Mouse (Mus musculus): ENCODE results near the gene Opcml. TPM values are rescaled to one million over a fixed set of nuclear protein-coding genes. Genes with fewer than 3 reads are reported as not detected.
A peak's percentile ranks its signal among the peaks of the same experiment; 100 is the strongest.

Opcml gene
- polyA plus RNA-seq, 1 experiment: 94.7 TPM

- DNase-seq (ENCODE audit: extremely low spot score in 1 of 2, low spot score in 1 of 2): no peak
Measured at GRCm38 (mm10) chr9:28578730-28579129, 788.2 kb downstream of the Opcml start.

- no peak for DNase-seq (ENCODE audit: extremely low spot score in 1 of 2, low spot score in 1 of 2)
Measured at GRCm38 (mm10) chr9:28587253-28587652, 796.7 kb downstream of the Opcml start.

DNA sequence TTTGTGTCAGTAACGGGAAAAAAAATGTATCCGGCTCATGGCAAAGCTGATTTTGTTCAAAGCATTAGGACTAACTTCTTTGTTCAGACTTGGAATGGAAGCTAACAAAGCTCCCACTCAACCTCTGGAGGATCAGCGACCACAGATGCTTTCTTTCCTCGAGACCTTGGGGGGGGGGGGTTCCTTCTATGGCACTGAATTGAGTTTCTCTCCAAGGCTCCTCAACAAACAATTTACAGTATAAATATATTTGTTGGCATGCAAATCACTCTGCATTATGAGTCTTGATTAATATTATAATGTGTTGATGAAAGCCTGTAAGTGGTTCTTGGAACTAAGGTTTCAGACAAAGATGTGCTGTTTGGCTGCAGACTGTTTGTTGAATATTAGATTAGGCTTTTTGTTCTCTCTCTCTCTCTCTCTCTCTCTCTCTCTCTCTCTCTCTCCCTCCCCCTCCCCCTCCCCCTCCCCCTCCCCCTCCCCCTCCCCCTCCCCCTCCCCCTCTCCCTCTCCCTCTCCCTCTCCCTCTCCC, 797.3 kb downstream of the Opcml start:
- no peak for DNase-seq (ENCODE audit: extremely low spot score in 1 of 2, low spot score in 1 of 2)

DNA sequence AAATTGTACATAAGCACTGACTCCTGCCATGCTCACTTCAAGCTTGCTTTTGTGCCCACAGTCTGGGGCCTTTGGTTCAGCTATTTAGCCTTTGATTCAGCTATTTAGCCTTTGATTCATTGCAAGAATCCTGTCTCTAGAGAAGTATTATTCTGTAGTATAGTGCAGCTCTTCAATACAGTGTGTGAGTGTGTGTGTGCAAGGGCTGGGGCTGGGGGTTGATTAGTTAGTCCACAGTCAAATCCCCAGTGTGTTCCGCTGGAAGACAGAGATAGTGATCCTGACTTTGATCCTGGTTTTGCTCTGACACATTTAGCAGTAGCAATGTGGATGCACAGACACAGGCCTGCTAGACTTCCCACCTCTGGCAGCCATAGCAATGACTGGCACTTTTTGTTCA, 797.9 kb downstream of the Opcml start:
- no peak for DNase-seq (ENCODE audit: extremely low spot score in 1 of 2, low spot score in 1 of 2)

- no peak for DNase-seq (ENCODE audit: extremely low spot score in 1 of 2, low spot score in 1 of 2)
Measured at GRCm38 (mm10) chr9:28592208-28592607, 801.6 kb downstream of the Opcml start.

DNA sequence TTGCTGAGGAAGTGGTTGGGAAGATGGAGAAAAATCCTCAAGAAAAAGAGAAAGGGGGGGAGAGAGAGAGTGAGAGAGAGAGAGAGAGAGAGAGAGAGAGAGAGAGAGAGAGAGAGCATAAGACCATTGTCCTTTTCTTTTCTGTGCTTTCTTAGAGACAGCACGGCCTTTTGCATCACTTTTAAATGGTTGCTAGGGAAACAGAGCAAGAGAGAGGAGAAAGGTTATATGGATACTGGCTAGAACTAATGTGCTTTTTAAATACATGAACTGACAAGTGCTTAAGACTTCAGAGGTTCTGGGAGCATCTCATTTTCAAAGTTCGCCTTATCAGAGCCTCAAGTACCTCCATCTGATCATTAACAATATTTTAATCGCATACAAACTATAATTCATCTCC, 804.5 kb downstream of the Opcml start:
- no peak for DNase-seq (ENCODE audit: extremely low spot score in 1 of 2, low spot score in 1 of 2)

- no peak for DNase-seq (ENCODE audit: extremely low spot score in 1 of 2, low spot score in 1 of 2)
Measured at GRCm38 (mm10) chr9:28605561-28605960, 815.0 kb downstream of the Opcml start.

DNA sequence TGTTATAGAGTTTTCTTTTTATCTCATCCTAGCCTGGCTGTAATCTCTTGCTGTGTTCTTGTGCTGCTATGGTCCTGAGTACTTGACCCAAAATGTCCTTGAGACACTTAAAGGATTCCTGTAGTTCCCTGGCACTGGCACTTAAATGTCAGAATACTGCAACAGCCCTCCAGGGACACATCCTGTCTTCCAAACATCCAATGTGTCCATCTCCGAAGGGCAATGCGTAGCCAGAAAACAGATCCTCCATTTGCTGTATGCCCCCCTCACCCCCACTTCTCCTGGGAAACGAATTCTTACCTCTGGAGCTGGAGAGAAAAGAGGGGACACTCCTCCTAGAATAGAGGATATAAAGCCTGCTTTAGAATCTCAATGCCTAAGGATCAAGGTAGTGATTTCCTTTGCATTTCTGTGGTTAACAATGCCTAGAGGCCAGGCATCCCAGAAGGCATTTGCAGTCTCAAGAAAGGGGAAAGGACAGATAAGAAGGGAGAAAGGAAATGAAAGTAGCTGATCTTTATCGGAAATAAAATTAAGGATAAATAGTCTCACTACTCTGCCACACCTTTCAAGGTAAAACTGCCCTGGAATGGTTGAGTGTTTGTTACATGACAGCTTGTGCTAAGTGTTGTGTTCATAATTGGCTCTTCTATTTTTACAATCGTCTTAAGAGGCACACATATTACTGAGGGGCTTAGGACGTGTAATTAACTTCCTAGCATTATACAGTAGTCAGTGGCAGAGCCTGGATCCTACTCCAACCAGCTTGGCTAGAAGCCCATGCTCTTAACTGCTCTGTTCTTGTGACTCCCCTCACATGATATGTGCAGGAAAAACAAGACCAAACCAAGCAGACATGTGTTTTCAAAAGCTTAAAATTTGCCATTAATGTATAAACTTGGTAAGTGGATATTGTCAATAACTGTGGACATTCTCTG, 823.4 kb downstream of the Opcml start:
- no peak for DNase-seq (ENCODE audit: extremely low spot score in 1 of 2, low spot score in 1 of 2)

- DNase-seq (ENCODE audit: extremely low spot score in 1 of 2, low spot score in 1 of 2): no peak
Measured at GRCm38 (mm10) chr9:28615447-28615846, 824.9 kb downstream of the Opcml start.

DNA sequence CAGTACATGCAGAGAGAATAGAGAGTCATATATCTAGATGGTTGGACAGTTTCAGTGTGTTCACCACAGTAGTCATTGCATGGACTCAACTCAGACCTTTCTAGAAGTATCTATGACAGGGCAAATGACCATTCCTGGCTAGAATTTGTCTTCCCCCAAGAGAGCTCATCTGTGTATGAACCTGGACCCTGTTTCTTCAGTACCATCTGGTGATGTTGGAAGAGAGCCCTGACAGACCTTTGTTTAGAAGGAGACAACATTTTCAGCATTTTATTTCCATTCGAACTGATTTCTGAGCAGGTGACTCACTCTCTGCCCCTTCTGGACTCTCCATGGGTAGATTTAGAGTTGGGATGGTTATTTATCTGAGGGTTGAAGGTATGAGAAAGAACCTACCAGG, 827.1 kb downstream of the Opcml start:
- DNase-seq (ENCODE audit: extremely low spot score in 1 of 2, low spot score in 1 of 2): no peak

- peak; percentile 20 to 50 for DNase-seq (ENCODE audit: extremely low spot score in 1 of 2, low spot score in 1 of 2)
Measured at GRCm38 (mm10) chr9:28618186-28618892, 827.8 kb downstream of the Opcml start.

GRCm38 (mm10) chr9:28621939-28622338, 831.4 kb downstream of the Opcml start:
- no peak for DNase-seq (ENCODE audit: extremely low spot score in 1 of 2, low spot score in 1 of 2)

- DNase-seq (ENCODE audit: extremely low spot score in 1 of 2, low spot score in 1 of 2): no peak
Measured at GRCm38 (mm10) chr9:28624870-28625269, 834.3 kb downstream of the Opcml start.

- DNase-seq (ENCODE audit: extremely low spot score in 1 of 2, low spot score in 1 of 2): no peak
Measured at GRCm38 (mm10) chr9:28642766-28643165, 852.2 kb downstream of the Opcml start.

- no peak for DNase-seq (ENCODE audit: extremely low spot score in 1 of 2, low spot score in 1 of 2)
Measured at GRCm38 (mm10) chr9:28644063-28644462, 853.5 kb downstream of the Opcml start.

- no peak for DNase-seq (ENCODE audit: extremely low spot score in 1 of 2, low spot score in 1 of 2)
Measured at GRCm38 (mm10) chr9:28650089-28650488, 859.5 kb downstream of the Opcml start.

GRCm38 (mm10) chr9:28659996-28660395, 869.4 kb downstream of the Opcml start:
- DNase-seq (ENCODE audit: extremely low spot score in 1 of 2, low spot score in 1 of 2): peak in 1 of 2 experiments; percentile 51

- peak; percentile 88 to 90 for DNase-seq (ENCODE audit: extremely low spot score in 1 of 2, low spot score in 1 of 2)
Measured at GRCm38 (mm10) chr9:28662882-28663281, 872.3 kb downstream of the Opcml start.

DNA sequence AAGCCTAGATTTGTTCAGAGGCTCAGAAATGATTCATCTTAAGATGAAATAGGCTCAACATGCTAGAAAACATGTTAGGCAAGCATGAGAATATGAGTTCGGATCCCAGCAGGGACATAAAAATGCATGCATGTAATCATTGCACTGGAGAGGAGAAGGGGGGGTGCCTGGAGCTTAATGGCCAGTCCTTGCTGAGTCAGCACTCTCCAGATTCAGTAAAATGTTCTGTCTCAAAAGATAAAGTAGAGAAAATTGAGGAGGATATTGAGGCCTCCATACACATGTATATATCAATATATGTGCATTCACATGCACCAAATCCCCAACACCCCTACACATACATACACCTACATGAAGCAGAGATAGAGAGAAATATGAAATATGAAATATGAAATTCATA, 889.7 kb downstream of the Opcml start:
- DNase-seq (ENCODE audit: extremely low spot score in 1 of 2, low spot score in 1 of 2): no peak

DNA sequence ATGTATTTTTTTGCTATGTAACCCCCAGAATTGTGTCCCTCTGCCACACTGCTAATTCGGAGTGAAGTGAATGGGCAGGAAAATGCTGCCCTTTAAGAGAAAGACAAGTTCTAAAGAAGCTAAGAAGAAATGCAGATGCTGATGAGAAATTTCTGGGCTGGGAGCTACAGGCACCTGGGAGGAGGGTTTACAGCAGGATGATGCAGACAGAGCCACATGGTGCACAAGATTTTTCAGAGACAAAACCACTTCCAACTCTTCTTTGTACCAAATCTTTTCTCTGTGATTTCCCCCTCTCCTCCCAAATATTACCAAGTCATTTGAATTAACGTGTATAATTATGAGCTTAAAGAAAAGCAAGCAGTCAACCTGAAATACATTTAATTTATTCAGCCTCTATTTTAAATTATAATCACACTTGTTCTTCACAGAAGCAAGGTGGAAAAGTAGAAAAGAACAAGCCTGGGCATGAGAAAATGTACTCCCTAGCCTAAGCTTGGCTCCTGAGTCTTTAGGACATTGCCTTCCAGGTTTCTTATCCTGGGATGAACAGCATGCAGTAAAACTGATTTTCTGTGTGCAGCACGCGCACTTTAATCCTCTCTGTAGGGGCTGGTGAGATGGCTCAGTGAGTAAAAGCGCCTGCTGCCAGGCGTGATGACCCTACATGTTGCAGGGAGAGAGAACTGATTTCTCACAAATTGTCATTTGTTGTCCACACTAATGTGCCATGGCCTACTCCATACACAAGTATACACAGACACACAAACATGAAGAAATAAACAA, 890.9 kb downstream of the Opcml start:
- no peak for DNase-seq (ENCODE audit: extremely low spot score in 1 of 2, low spot score in 1 of 2)
